ENCODE assay signal across 10 mouse cellular contexts in genomic region chr8:71383396-71383795, GRCm38 (mm10). TPM values are rescaled to one million over a fixed set of nuclear protein-coding genes. Genes with fewer than 3 reads are reported as not detected.
DNase-seq lines count a peak whose midpoint lies in the region; ATAC-seq and TF ChIP-seq lines count a peak whose summit lies in the region.
"Had no signal": no experiment of that assay in that cellular context is flagged by ENCODE, and none has a peak within 500 bp of the region (broad histone marks: within the 10 kb centered on the region; RNA-seq: fewer than 3 reads in every experiment).

No protein-coding gene starts in this region.

- DNase-seq in forebrain, postnatal 0 days = no peak
- no peak for DNase-seq in forebrain, embryonic 14.5 days (ENCODE audit: low spot score)
- DNase-seq in adrenal gland, postnatal 25 days = peak; percentile 25
- peak; percentile 69 for DNase-seq in kidney, adult 2 months
- DNase-seq in T-cell, adult 2 months (ENCODE audit: low spot score) = no peak
- no peak for DNase-seq in urinary bladder, postnatal 36 days (ENCODE audit: low spot score in 2 of 2)
- DNase-seq: gastrocnemius, postnatal 10 days; layer of hippocampus, postnatal 36 days had no signal

- no peaks in the 10 kb centered on the region for H3K27me3 ChIP-seq in forebrain, postnatal 0 days (ENCODE audit: insufficient read depth, low read length)
- peaks cover 10% of the 10 kb centered on the region; the same call in 1 of the 2 replicates for H3K27me3 ChIP-seq in forebrain, embryonic 14.5 days (replicated peaks; ENCODE audit: control insufficient read depth, insufficient read depth, low read length)
- H3K27me3 ChIP-seq in kidney, adult 2 months (replicated peaks; ENCODE audit: control insufficient read depth, insufficient read depth, low read length) = no peaks in the 10 kb centered on the region
- peaks cover 6% of the 10 kb centered on the region; the same call in 1 of the 2 replicates for H3K27me3 ChIP-seq in midbrain, embryonic 12.5 days

- no peak for ATAC-seq in forebrain, postnatal 0 days
- ATAC-seq in forebrain, embryonic 14.5 days = no peak
- no peak for ATAC-seq in midbrain, embryonic 12.5 days (ENCODE audit: low FRiP score, low read depth)
- ATAC-seq in cerebellum, adult (ENCODE audit: insufficient number of reproducible peaks, low FRiP score, low TSS enrichment) = no peak

- H3K4me1 ChIP-seq in forebrain, postnatal 0 days (ENCODE audit: insufficient read depth) = peaks cover 4% of the 10 kb centered on the region; the same call in 1 of the 2 replicates
- H3K4me1 ChIP-seq in forebrain, embryonic 14.5 days (ENCODE audit: control insufficient read depth, insufficient read depth, low read length) = peaks cover 17% of the 10 kb centered on the region
- H3K4me1 ChIP-seq in kidney, adult 2 months (ENCODE audit: control insufficient read depth, insufficient read depth, low read length) = peaks cover 26% of the 10 kb centered on the region
- peaks cover 47% of the 10 kb centered on the region for H3K4me1 ChIP-seq in midbrain, embryonic 12.5 days

- H3K4me2 ChIP-seq in forebrain, postnatal 0 days (ENCODE audit: low read depth) = no peak overlapping the region
- H3K4me2 ChIP-seq in forebrain, embryonic 14.5 days (ENCODE audit: low read length) = no peak overlapping the region
- no peak overlapping the region for H3K4me2 ChIP-seq in midbrain, embryonic 12.5 days (replicated peaks)

- no peak for TF ChIP-seq POLR2A in kidney, adult 2 months (IDR thresholded peaks at IDR 0.05; ENCODE audit: low read depth, low read length)

- no peak for TF ChIP-seq CTCF in forebrain, postnatal 0 days (IDR thresholded peaks at IDR 0.05; ENCODE audit: low read depth)
- TF ChIP-seq CTCF in kidney, adult 2 months (conservative IDR thresholded peaks at IDR 0.05; ENCODE audit: insufficient read depth, insufficient read length, low read depth, low read length) = no peak

- H3K4me3 ChIP-seq in forebrain, postnatal 0 days (ENCODE audit: low read depth, low read length) = no peak overlapping the region
- H3K4me3 ChIP-seq in forebrain, embryonic 14.5 days (ENCODE audit: low read depth, low read length) = no peak overlapping the region
- H3K4me3 ChIP-seq in kidney, adult 2 months (ENCODE audit: insufficient read depth, low read depth, low read length) = no peak overlapping the region
- no peak overlapping the region for H3K4me3 ChIP-seq in midbrain, embryonic 12.5 days

- no peaks in the 10 kb centered on the region for H3K9me3 ChIP-seq in forebrain, postnatal 0 days (ENCODE audit: low read length)
- H3K9me3 ChIP-seq in forebrain, embryonic 14.5 days (replicated peaks; ENCODE audit: control insufficient read depth, low read length) = no peaks in the 10 kb centered on the region
- H3K9me3 ChIP-seq in midbrain, embryonic 12.5 days = no peaks in the 10 kb centered on the region

- no peaks in the 10 kb centered on the region for H3K36me3 ChIP-seq in forebrain, postnatal 0 days (ENCODE audit: insufficient read depth)
- no peaks in the 10 kb centered on the region for H3K36me3 ChIP-seq in forebrain, embryonic 14.5 days (ENCODE audit: control insufficient read depth, insufficient read depth, low read length)
- no peaks in the 10 kb centered on the region for H3K36me3 ChIP-seq in kidney, adult 2 months (ENCODE audit: control insufficient read depth, insufficient read depth, low read length)
- no peaks in the 10 kb centered on the region for H3K36me3 ChIP-seq in midbrain, embryonic 12.5 days

- H3K27ac ChIP-seq in forebrain, postnatal 0 days (ENCODE audit: low read depth, low read length) = 0 out of 2 replicates have a peak overlapping the region, but pooled peaks have one; percentile 4
- H3K27ac ChIP-seq in forebrain, embryonic 14.5 days (ENCODE audit: low read depth, low read length) = no peak overlapping the region
- H3K27ac ChIP-seq in kidney, adult 2 months (ENCODE audit: insufficient read depth, low read depth, low read length) = peak overlapping the region; percentile 96
- peak overlapping the region; percentile 92 for H3K27ac ChIP-seq in midbrain, embryonic 12.5 days (replicated peaks)

- no peak overlapping the region for H3K9ac ChIP-seq in forebrain, postnatal 0 days
- H3K9ac ChIP-seq in forebrain, embryonic 14.5 days (ENCODE audit: low read length) = no peak overlapping the region
- H3K9ac ChIP-seq in midbrain, embryonic 12.5 days (replicated peaks) = no peak overlapping the region

- 28% methylated on average over 12 of the region's 12 CpGs for WGBS in forebrain, postnatal 0 days
- WGBS in forebrain, embryonic 14.5 days = 15% methylated on average over 12 of the region's 12 CpGs
- 20% methylated on average over 12 of the region's 12 CpGs for WGBS in kidney, adult 2 months
- 9% methylated on average over 12 of the region's 12 CpGs for WGBS in midbrain, embryonic 12.5 days

RNA-seq across cellular contexts. Expression of gene Nr2f6, which starts 1.6 kb away (rescaled TPM):
- 59.0 and 63.9 TPM in 2 replicates for total RNA-seq in forebrain, postnatal 0 days (2014; rRNA removed)
- 26.0 and 28.9 TPM in 2 replicates for polyA plus RNA-seq in forebrain, postnatal 0 days (2015; fragmentation: Nextera tagmentation; extraction: Ambion mirVana)
- 16.6 and 17.3 TPM in 2 replicates for polyA plus RNA-seq in forebrain, embryonic 14.5 days (2014; fragmentation: Nextera tagmentation; extraction: Ambion mirVana)
- 64.5 and 75.8 TPM in 2 replicates for total RNA-seq in adrenal gland, postnatal 25 days (2021)
- polyA plus RNA-seq in kidney, adult 2 months (2012; rRNA removed) = 177 and 264 TPM in 2 replicates
- polyA plus RNA-seq in midbrain, embryonic 12.5 days (2016; fragmentation: Nextera tagmentation; extraction: Ambion mirVana) = 54.4 and 58.5 TPM in 2 replicates

RNA-seq across cellular contexts. Expression of gene Ushbp1, which starts 12.2 kb away (rescaled TPM):
- 3.5 and 5.6 TPM in 2 replicates for total RNA-seq in forebrain, postnatal 0 days (2014; rRNA removed)
- 4.2 and 4.5 TPM in 2 replicates for polyA plus RNA-seq in forebrain, postnatal 0 days (2015; fragmentation: Nextera tagmentation; extraction: Ambion mirVana)
- 2.8 and 4.4 TPM in 2 replicates for polyA plus RNA-seq in forebrain, embryonic 14.5 days (2014; fragmentation: Nextera tagmentation; extraction: Ambion mirVana)
- total RNA-seq in adrenal gland, postnatal 25 days (2021) = 20.6 and 25.8 TPM in 2 replicates
- 38.5 and 43.4 TPM in 2 replicates for polyA plus RNA-seq in kidney, adult 2 months (2012; rRNA removed)
- polyA plus RNA-seq in midbrain, embryonic 12.5 days (2016; fragmentation: Nextera tagmentation; extraction: Ambion mirVana) = 5.6 and 5.9 TPM in 2 replicates

RNA-seq across cellular contexts. Expression of gene Ocel1, which starts 12.3 kb away (rescaled TPM):
- total RNA-seq in forebrain, postnatal 0 days (2014; rRNA removed) = 14.3 and 16.2 TPM in 2 replicates
- 5.2 and 6.6 TPM in 2 replicates for polyA plus RNA-seq in forebrain, postnatal 0 days (2015; fragmentation: Nextera tagmentation; extraction: Ambion mirVana)
- 3.0 and 3.8 TPM in 2 replicates for polyA plus RNA-seq in forebrain, embryonic 14.5 days (2014; fragmentation: Nextera tagmentation; extraction: Ambion mirVana)
- total RNA-seq in adrenal gland, postnatal 25 days (2021) = 18.7 and 20.7 TPM in 2 replicates
- polyA plus RNA-seq in kidney, adult 2 months (2012; rRNA removed) = 12.5 and 14.2 TPM in 2 replicates
- polyA plus RNA-seq in midbrain, embryonic 12.5 days (2016; fragmentation: Nextera tagmentation; extraction: Ambion mirVana) = 4.5 and 6.3 TPM in 2 replicates

RNA-seq across cellular contexts. Expression of gene Babam1, which starts 13.3 kb away (rescaled TPM):
- 87.2 and 94.0 TPM in 2 replicates for total RNA-seq in forebrain, postnatal 0 days (2014; rRNA removed)
- 98.9 and 107 TPM in 2 replicates for polyA plus RNA-seq in forebrain, postnatal 0 days (2015; fragmentation: Nextera tagmentation; extraction: Ambion mirVana)
- polyA plus RNA-seq in forebrain, embryonic 14.5 days (2014; fragmentation: Nextera tagmentation; extraction: Ambion mirVana) = 91.7 and 97.0 TPM in 2 replicates
- 105 and 116 TPM in 2 replicates for total RNA-seq in adrenal gland, postnatal 25 days (2021)
- 153 and 162 TPM in 2 replicates for polyA plus RNA-seq in kidney, adult 2 months (2012; rRNA removed)
- 91.7 and 102 TPM in 2 replicates for polyA plus RNA-seq in midbrain, embryonic 12.5 days (2016; fragmentation: Nextera tagmentation; extraction: Ambion mirVana)

RNA-seq across cellular contexts. Expression of gene Use1, which starts 16.7 kb away (rescaled TPM):
- total RNA-seq in forebrain, postnatal 0 days (2014; rRNA removed) = 148 and 195 TPM in 2 replicates
- polyA plus RNA-seq in forebrain, postnatal 0 days (2015; fragmentation: Nextera tagmentation; extraction: Ambion mirVana) = 124 and 140 TPM in 2 replicates
- 116 and 121 TPM in 2 replicates for polyA plus RNA-seq in forebrain, embryonic 14.5 days (2014; fragmentation: Nextera tagmentation; extraction: Ambion mirVana)
- total RNA-seq in adrenal gland, postnatal 25 days (2021) = 168 and 199 TPM in 2 replicates
- 111 and 127 TPM in 2 replicates for polyA plus RNA-seq in kidney, adult 2 months (2012; rRNA removed)
- polyA plus RNA-seq in midbrain, embryonic 12.5 days (2016; fragmentation: Nextera tagmentation; extraction: Ambion mirVana) = 75.8 and 82.5 TPM in 2 replicates

Comparison
In these comparisons a context has a peak if more than half of its experiments do, and no peak if none do; other contexts are left out.
1. DNase-seq: peak in adrenal gland, postnatal 25 days (single experiment) and kidney, adult 2 months (single experiment); none in forebrain, postnatal 0 days (single experiment), forebrain, embryonic 14.5 days (single experiment), T-cell, adult 2 months (single experiment) and urinary bladder, postnatal 36 days (0 of 2).